Mouse (Mus musculus) heart, embryonic 14.5 days (tissue): ENCODE data around the gene Slc25a33. TPM values are rescaled to one million over a fixed set of nuclear protein-coding genes. Genes with fewer than 3 reads are reported as not detected.

ENCODE experiments used
- ATAC-seq: fragments of 200-750 bp; cut with Nextera tagmentation; 2 replicates; pipeline ENCODE4 v1.8.0; 2017; ENCODE audit warnings: low read depth, moderate TSS enrichment; ENCODE audit not compliant: insufficient number of reproducible peaks, insufficient read depth, low FRiP score
- H3K27ac ChIP-seq, 2 experiments: fragments of 200-500 bp in 1 of 2; fragments of 300-500 bp in 1 of 2; sonication (generic) in 1 of 2; replicated peaks in 1 of 2; 2 replicates each; pipeline ENCODE4 v1.5.1; 2012 to 2014; ENCODE audit warnings: low read depth in 2 of 2, low read length in 2 of 2, control low read depth in 1 of 2, mild to moderate bottlenecking in 1 of 2, mixed read lengths in 1 of 2; ENCODE audit not compliant: control insufficient read depth in 1 of 2, insufficient read depth in 1 of 2
- H3K27me3 ChIP-seq: fragments of 300-500 bp; sonication (generic); 2 replicates; pipeline ENCODE4 v1.6.1; 2014; ENCODE audit warnings: mild to moderate bottlenecking, low read length, control low read depth; ENCODE audit not compliant: control insufficient read depth, insufficient read depth
- H3K36me3 ChIP-seq: fragments of 300-500 bp; sonication (generic); 2 replicates; pipeline ENCODE4 v1.6.1; 2014; ENCODE audit warnings: mild to moderate bottlenecking, control low read depth, low read length, mixed read lengths; ENCODE audit not compliant: control insufficient read depth, insufficient read depth
- H3K4me1 ChIP-seq, 2 experiments: fragments of 200-500 bp in 1 of 2; fragments of 300-500 bp in 1 of 2; sonication (generic) in 1 of 2; 2 replicates each; pipeline ENCODE4 v1.6.1; 2012 to 2014; ENCODE audit warnings: low read length in 2 of 2, control low read depth in 1 of 2, mixed read lengths in 1 of 2; ENCODE audit not compliant: control insufficient read depth in 2 of 2, insufficient read depth in 2 of 2
- H3K4me2 ChIP-seq: fragments of 300-500 bp; sonication (generic); 2 replicates; pipeline ENCODE4 v1.6.1; 2014; ENCODE audit warnings: mild to moderate bottlenecking, low read length
- H3K4me3 ChIP-seq, 2 experiments: fragments of 200-500 bp in 1 of 2; fragments of 300-500 bp in 1 of 2; sonication (generic) in 1 of 2; 2 replicates each; pipeline ENCODE4 v1.5.1; 2012 to 2014; ENCODE audit warnings: low read length in 2 of 2, mild to moderate bottlenecking in 2 of 2, control low read depth in 1 of 2, low read depth in 1 of 2, moderate library complexity in 1 of 2; ENCODE audit not compliant: control insufficient read depth in 1 of 2, insufficient read depth in 1 of 2
- H3K9ac ChIP-seq: fragments of 300-500 bp; sonication (generic); 2 replicates; pipeline ENCODE4 v1.6.1; 2014; ENCODE audit warnings: mild to moderate bottlenecking, low read length
- H3K9me3 ChIP-seq: fragments of 300-500 bp; sonication (generic); 2 replicates; pipeline ENCODE4 v1.6.1; 2016; ENCODE audit warnings: low read length, control low read depth; ENCODE audit not compliant: control insufficient read depth
- WGBS: fragments of 180-500 bp; shearing (Covaris S2); extraction: QIAGEN DNeasy Blood & Tissue Kit; methylation state at CpG from one replicate; pipeline ENCODE4 v1.1.7; 2014; 5-methylcytosine and 5-hydroxymethylcytosine counted together
- polyA plus RNA-seq: library from polyadenylated mRNA; unstranded; fragments of >200 nt; fragmentation: Nextera tagmentation; extraction: Ambion mirVana; gene quantifications from 2 replicates; pipeline ENCODE4 v1.2.1, GENCODE M21; 2014

The Slc25a33 gene
- polyA plus RNA-seq, 1 experiment from 2014 or later, result 5.9 TPM

- no peaks in the 10 kb centered on the region for H3K27me3 ChIP-seq
- no peak overlapping the region for H3K4me3 ChIP-seq
- no peak for ATAC-seq
- H3K4me1 ChIP-seq, result 0 out of 4 replicates have a peak, but pooled peaks cover 0 to 3% of the 10 kb centered on the region in 2 experiments
- no peaks in the 10 kb centered on the region for H3K9me3 ChIP-seq
- 74% methylated on average over 3 of the region's 3 CpGs for WGBS
- no peak overlapping the region for H3K27ac ChIP-seq
- H3K4me2 ChIP-seq, result no peak overlapping the region
- H3K36me3 ChIP-seq, result peaks cover 51% of the 10 kb centered on the region
- no peak overlapping the region for H3K9ac ChIP-seq
Measured at GRCm38 (mm10) chr4:149714542-149714941, 59.5 kb downstream of the Slc25a33 start.

- Histone ChIP-seq H3K4me1 (0 out of 4 replicates have a peak, but pooled peaks cover 0 to 3% of the 10 kb centered on the region in 2 experiments), H3K9me3 (no peaks in the 10 kb centered on the region), H3K36me3 (peaks cover 25% of the 10 kb centered on the region), H3K4me2 (no peak overlapping the region), H3K27me3 (no peaks in the 10 kb centered on the region), H3K27ac (no peak overlapping the region), H3K4me3 (no peak overlapping the region), H3K9ac (no peak overlapping the region)
- ATAC-seq, result no peak
- WGBS, result 31% methylated on average over 7 of the region's 7 CpGs
Measured at GRCm38 (mm10) chr4:149711955-149712354, 62.1 kb downstream of the Slc25a33 start.

GRCm38 (mm10) chr4:149711485-149711884, 62.6 kb downstream of the Slc25a33 start:
- Histone ChIP-seq H3K36me3 (peaks cover 20% of the 10 kb centered on the region), H3K4me2 (no peak overlapping the region), H3K9ac (no peak overlapping the region), H3K4me3 (no peak overlapping the region), H3K27me3 (no peaks in the 10 kb centered on the region), H3K9me3 (no peaks in the 10 kb centered on the region), H3K4me1 (0 out of 4 replicates have a peak, but pooled peaks cover 0 to 3% of the 10 kb centered on the region in 2 experiments), H3K27ac (no peak overlapping the region)
- WGBS, result 88% methylated on average over 5 of the region's 5 CpGs
- no peak for ATAC-seq

GRCm38 (mm10) chr4:149710510-149710909, 63.6 kb downstream of the Slc25a33 start:
- Histone ChIP-seq H3K4me2 (no peak overlapping the region), H3K9ac (no peak overlapping the region), H3K36me3 (peaks cover 11% of the 10 kb centered on the region), H3K4me1 (0 out of 4 replicates have a peak, but pooled peaks cover 0 to 3% of the 10 kb centered on the region in 2 experiments), H3K27ac (no peak overlapping the region), H3K27me3 (no peaks in the 10 kb centered on the region), H3K4me3 (no peak overlapping the region), H3K9me3 (no peaks in the 10 kb centered on the region)
- WGBS, result 19% methylated on average over 5 of the region's 5 CpGs
- ATAC-seq, result peak; percentile 58; the same call in 1 of the 2 replicates

- Histone ChIP-seq H3K9me3 (no peaks in the 10 kb centered on the region), H3K4me1 (peaks cover 5 to 8% of the 10 kb centered on the region in 2 experiments), H3K36me3 (no peaks in the 10 kb centered on the region), H3K4me3 (no peak overlapping the region), H3K9ac (no peak overlapping the region), H3K27me3 (no peaks in the 10 kb centered on the region), H3K27ac (no peak overlapping the region), H3K4me2 (no peak overlapping the region)
- 90% methylated on average over 8 of the region's 8 CpGs for WGBS
- ATAC-seq, result no peak
Measured at GRCm38 (mm10) chr4:149705941-149706340, 68.1 kb downstream of the Slc25a33 start.

- Histone ChIP-seq H3K9me3 (no peaks in the 10 kb centered on the region), H3K4me1 (peaks cover 5 to 8% of the 10 kb centered on the region in 2 experiments), H3K27me3 (0 out of 2 replicates have a peak, but pooled peaks cover 4% of the 10 kb centered on the region), H3K9ac (no peak overlapping the region), H3K36me3 (no peaks in the 10 kb centered on the region), H3K27ac (no peak overlapping the region), H3K4me2 (no peak overlapping the region), H3K4me3 (no peak overlapping the region)
- 52% methylated on average over 7 of the region's 7 CpGs for WGBS
- ATAC-seq, result no peak
Measured at GRCm38 (mm10) chr4:149705298-149705697, 68.8 kb downstream of the Slc25a33 start.

- no peak within 1 kb of the TSS for H3K4me3 ChIP-seq
- 50% methylated on average over 19 of the region's 19 CpGs for WGBS
- H3K36me3 ChIP-seq, result no peaks in the 10 kb centered on the region
- no peak for ATAC-seq
- H3K9ac ChIP-seq, result no peak within 1 kb of the TSS
- H3K4me1 ChIP-seq, result peaks cover 5 to 8% of the 10 kb centered on the region in 2 experiments
- no peak within 1 kb of the TSS for H3K27ac ChIP-seq
- no peaks in the 10 kb centered on the region for H3K9me3 ChIP-seq
- peaks cover 15% of the 10 kb centered on the region for H3K27me3 ChIP-seq
- H3K4me2 ChIP-seq, result no peak within 1 kb of the TSS
Measured at GRCm38 (mm10) chr4:149702210-149702979, 71.7 kb downstream of the Slc25a33 start, which contains the start of gene Pik3cd. TSS of gene Pik3cd (minus strand) at chr4:149702571.
